Mouse (Mus musculus): ENCODE results near the gene Upk2. TPM values are rescaled to one million over a fixed set of nuclear protein-coding genes. Genes with fewer than 3 reads are reported as not detected.

Upk2 gene
- polyA plus RNA-seq, 1 experiment from 2014 or later: not detected

DNA sequence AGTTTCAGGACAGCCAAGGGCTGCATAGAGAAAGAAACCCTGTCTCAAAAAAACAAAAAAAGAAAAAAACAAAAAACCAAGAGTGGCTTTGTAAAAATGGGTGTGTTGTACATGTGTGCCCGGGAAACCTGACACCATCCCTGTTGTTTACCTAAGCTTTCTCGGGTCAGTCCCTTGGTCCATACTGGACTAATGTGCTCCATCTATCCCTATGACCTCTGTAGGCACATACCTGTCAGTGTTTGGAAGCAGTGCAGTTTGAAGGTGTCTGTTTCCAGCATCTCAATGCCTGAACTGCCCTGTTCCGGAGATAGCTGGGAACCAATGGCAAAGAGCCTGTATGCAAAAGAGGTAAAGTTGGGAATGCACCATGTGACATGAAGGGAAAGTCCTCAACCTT lies 49.8 kb downstream of the Upk2 start:
- Histone ChIP-seq H3K4me3 (replicated peaks; ENCODE audit: low read length) (no peak overlapping the region), H3K9me3 (ENCODE audit: control insufficient read depth, low read length) (no peaks in the 10 kb centered on the region), H3K27ac (ENCODE audit: low read length) (no peak overlapping the region), H3K4me2 (ENCODE audit: low read length) (no peak overlapping the region), H3K9ac (replicated peaks; ENCODE audit: low read depth, low read length) (no peak overlapping the region), H3K27me3 (replicated peaks; ENCODE audit: control insufficient read depth, insufficient read depth, low read length) (no peaks in the 10 kb centered on the region), H3K36me3 (ENCODE audit: control insufficient read depth, insufficient read depth) (peaks cover 31% of the 10 kb centered on the region), H3K4me1 (replicated peaks; ENCODE audit: control insufficient read depth, insufficient read depth, low read length) (peaks cover 23% of the 10 kb centered on the region)
- no peak for ATAC-seq
- WGBS: 91% methylated on average over 3 of the region's 3 CpGs

Other genes with a start within 250 kb of the Upk2 start
- gene Cbl, start 220.9 kb downstream of the Upk2 start, polyA plus RNA-seq (2015; fragmentation: Nextera tagmentation; extraction: Ambion mirVana): 26.3 and 27.1 TPM in 2 replicates
- 0.48 TPM in 1 of 2 replicates, not detected in the other for gene Ccdc153, start 214.3 kb downstream of the Upk2 start, polyA plus RNA-seq (2015; fragmentation: Nextera tagmentation; extraction: Ambion mirVana)
- 0.53 and 0.73 TPM in 2 replicates for gene Pdzd3, start 203.5 kb downstream of the Upk2 start, polyA plus RNA-seq (2015; fragmentation: Nextera tagmentation; extraction: Ambion mirVana)
- 4.3 and 5.2 TPM in 2 replicates for gene Nlrx1, start 186.4 kb downstream of the Upk2 start, polyA plus RNA-seq (2015; fragmentation: Nextera tagmentation; extraction: Ambion mirVana)
- gene Abcg4, start 166.4 kb downstream of the Upk2 start, polyA plus RNA-seq (2015; fragmentation: Nextera tagmentation; extraction: Ambion mirVana): 16.9 and 21.8 TPM in 2 replicates
- gene Hinfp, start 149.3 kb downstream of the Upk2 start, polyA plus RNA-seq (2015; fragmentation: Nextera tagmentation; extraction: Ambion mirVana): 34.1 and 35.6 TPM in 2 replicates
- 29.0 and 31.4 TPM in 2 replicates for gene C2cd2l, start 134.7 kb downstream of the Upk2 start, polyA plus RNA-seq (2015; fragmentation: Nextera tagmentation; extraction: Ambion mirVana)
- gene Dpagt1, start 129.0 kb downstream of the Upk2 start, polyA plus RNA-seq (2015; fragmentation: Nextera tagmentation; extraction: Ambion mirVana): 35.2 and 35.7 TPM in 2 replicates
- gene H2afx, start 120.3 kb downstream of the Upk2 start, polyA plus RNA-seq (2015; fragmentation: Nextera tagmentation; extraction: Ambion mirVana): 182 and 199 TPM in 2 replicates
- gene Hmbs, start 110.7 kb downstream of the Upk2 start, polyA plus RNA-seq (2015; fragmentation: Nextera tagmentation; extraction: Ambion mirVana): 64.3 and 64.7 TPM in 2 replicates
- 46.5 and 47.0 TPM in 2 replicates for gene Vps11, start 93.3 kb downstream of the Upk2 start, polyA plus RNA-seq (2015; fragmentation: Nextera tagmentation; extraction: Ambion mirVana)
- 26.3 and 27.2 TPM in 2 replicates for gene Hyou1, start 75.5 kb downstream of the Upk2 start, polyA plus RNA-seq (2015; fragmentation: Nextera tagmentation; extraction: Ambion mirVana)
- 38.4 and 41.6 TPM in 2 replicates for gene Slc37a4, start 58.1 kb downstream of the Upk2 start, polyA plus RNA-seq (2015; fragmentation: Nextera tagmentation; extraction: Ambion mirVana)
- gene Rps25, start 47.8 kb downstream of the Upk2 start, polyA plus RNA-seq (2015; fragmentation: Nextera tagmentation; extraction: Ambion mirVana): 901 and 949 TPM in 2 replicates
- 322 and 334 TPM in 2 replicates for gene Trappc4, start 47.4 kb downstream of the Upk2 start, polyA plus RNA-seq (2015; fragmentation: Nextera tagmentation; extraction: Ambion mirVana)
- 36.8 and 41.1 TPM in 2 replicates for gene Ccdc84, start 36.4 kb downstream of the Upk2 start, polyA plus RNA-seq (2015; fragmentation: Nextera tagmentation; extraction: Ambion mirVana)
- not detected in 2 replicates for gene Foxr1, start 13.8 kb downstream of the Upk2 start, polyA plus RNA-seq (2015; fragmentation: Nextera tagmentation; extraction: Ambion mirVana)
- 13.8 and 15.0 TPM in 2 replicates for gene Bcl9l, start 27.8 kb upstream of the Upk2 start, polyA plus RNA-seq (2015; fragmentation: Nextera tagmentation; extraction: Ambion mirVana)
- gene Cxcr5, start 106.9 kb upstream of the Upk2 start, polyA plus RNA-seq (2015; fragmentation: Nextera tagmentation; extraction: Ambion mirVana): not detected in 2 replicates
- gene Ddx6, start 149.9 kb upstream of the Upk2 start, polyA plus RNA-seq (2015; fragmentation: Nextera tagmentation; extraction: Ambion mirVana): 21.2 and 22.8 TPM in 2 replicates
- not detected in 2 replicates for gene Treh, start 218.3 kb upstream of the Upk2 start, polyA plus RNA-seq (2015; fragmentation: Nextera tagmentation; extraction: Ambion mirVana)

Measured in forebrain, embryonic 16.5 days (tissue).